Mouse (Mus musculus): Measurements from ENCODE around the gene Itga6. TPM values are rescaled to one million over a fixed set of nuclear protein-coding genes. Genes with fewer than 3 reads are reported as not detected.
"Not testable (repeated sequence)": the region's sequence is repeated elsewhere in the genome, so short reads cannot be mapped to it uniquely, and the experiment has no call there.

Gene Itga6
- polyA plus RNA-seq, 1 experiment from 2014 or later, result 46.2 TPM

DNA sequence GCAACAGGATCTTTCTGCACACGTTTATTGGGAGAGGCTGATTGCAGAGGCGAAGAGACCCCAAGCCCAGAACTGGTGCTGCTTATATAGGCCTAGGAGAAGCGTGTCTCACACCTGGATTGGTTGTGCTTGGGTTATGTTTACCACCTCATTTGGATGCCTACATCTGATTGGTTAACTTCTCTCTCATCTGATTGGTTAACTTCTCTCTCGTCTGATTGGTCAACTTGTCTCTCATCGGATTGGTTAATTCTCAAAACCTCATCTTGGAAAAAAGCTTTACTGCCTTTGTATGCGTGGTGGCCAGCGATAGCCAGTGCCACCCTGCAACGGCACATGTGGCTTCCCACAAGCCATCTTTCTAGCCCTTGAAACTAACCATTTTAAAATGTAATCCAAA, 160.9 kb downstream of the Itga6 start:
- H3K4me3 ChIP-seq (ENCODE audit: low read length); H3K9ac ChIP-seq (ENCODE audit: low read length); H3K27ac ChIP-seq (ENCODE audit: low read length); H3K4me1 ChIP-seq (ENCODE audit: control insufficient read depth, insufficient read depth, low read length); H3K27me3 ChIP-seq (ENCODE audit: control insufficient read depth, insufficient read depth, low read length); ATAC-seq (replicated peaks; ENCODE audit: extremely low read depth, insufficient read depth, low FRiP score); H3K4me2 ChIP-seq (ENCODE audit: low read depth, low read length); H3K36me3 ChIP-seq (ENCODE audit: control insufficient read depth, insufficient read depth); H3K9me3 ChIP-seq (replicated peaks; ENCODE audit: control insufficient read depth, low read length): not testable (repeated sequence)
- 93% methylated on average over 8 of the region's 8 CpGs for WGBS

Other genes with a start within 250 kb of the Itga6 start
- gene Dlx1, start 217.5 kb upstream of the Itga6 start, polyA plus RNA-seq (2015; fragmentation: Nextera tagmentation; extraction: Ambion mirVana), result 0.15 and 0.29 TPM in 2 replicates
- 0.11 TPM in 1 of 2 replicates, not detected in the other for gene Dlx2, start 198.9 kb upstream of the Itga6 start, polyA plus RNA-seq (2015; fragmentation: Nextera tagmentation; extraction: Ambion mirVana)
- 112 and 118 TPM in 2 replicates for gene Pdk1, start 127.6 kb downstream of the Itga6 start, polyA plus RNA-seq (2015; fragmentation: Nextera tagmentation; extraction: Ambion mirVana)
- gene Rapgef4, start 235.6 kb downstream of the Itga6 start, polyA plus RNA-seq (2015; fragmentation: Nextera tagmentation; extraction: Ambion mirVana), result 4.1 and 5.4 TPM in 2 replicates